Mouse (Mus musculus): ENCODE results near the gene Mettl27.

DNA sequence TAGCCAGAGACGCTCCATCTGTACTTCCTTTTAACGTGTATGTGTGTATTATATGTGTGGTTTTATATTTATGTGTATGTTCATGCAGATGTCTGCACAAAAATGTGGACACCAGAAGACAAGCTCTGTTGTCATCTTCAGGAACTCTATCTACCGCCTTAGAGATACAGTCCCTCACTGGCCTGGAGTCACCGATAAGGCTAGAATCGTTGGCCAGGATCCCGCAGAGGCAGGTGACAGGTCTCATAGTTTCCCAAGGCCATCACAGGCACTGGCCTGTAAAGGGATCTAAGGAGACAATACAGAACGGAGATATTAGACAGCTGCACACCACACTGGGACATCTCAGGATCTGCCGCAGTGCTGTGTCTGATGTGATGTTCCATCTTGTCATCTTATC is 11.1 kb upstream of the Mettl27 start:
- TF ChIP-seq CTCF (IDR thresholded peaks at IDR 0.05; ENCODE audit: control insufficient read depth, insufficient read depth, insufficient replicate concordance, low read depth, low read length) = no peak
- TF ChIP-seq POLR2A (IDR thresholded peaks at IDR 0.05; ENCODE audit: control insufficient read depth, low read depth, low read length) = no peak
